Mouse (Mus musculus): ENCODE data around the gene Cfdp1. TPM values are rescaled to one million over a fixed set of nuclear protein-coding genes. Genes with fewer than 3 reads are reported as not detected.

The Cfdp1 gene
- polyA plus RNA-seq, 1 experiment from 2014 or later, result 48.9 TPM

DNA sequence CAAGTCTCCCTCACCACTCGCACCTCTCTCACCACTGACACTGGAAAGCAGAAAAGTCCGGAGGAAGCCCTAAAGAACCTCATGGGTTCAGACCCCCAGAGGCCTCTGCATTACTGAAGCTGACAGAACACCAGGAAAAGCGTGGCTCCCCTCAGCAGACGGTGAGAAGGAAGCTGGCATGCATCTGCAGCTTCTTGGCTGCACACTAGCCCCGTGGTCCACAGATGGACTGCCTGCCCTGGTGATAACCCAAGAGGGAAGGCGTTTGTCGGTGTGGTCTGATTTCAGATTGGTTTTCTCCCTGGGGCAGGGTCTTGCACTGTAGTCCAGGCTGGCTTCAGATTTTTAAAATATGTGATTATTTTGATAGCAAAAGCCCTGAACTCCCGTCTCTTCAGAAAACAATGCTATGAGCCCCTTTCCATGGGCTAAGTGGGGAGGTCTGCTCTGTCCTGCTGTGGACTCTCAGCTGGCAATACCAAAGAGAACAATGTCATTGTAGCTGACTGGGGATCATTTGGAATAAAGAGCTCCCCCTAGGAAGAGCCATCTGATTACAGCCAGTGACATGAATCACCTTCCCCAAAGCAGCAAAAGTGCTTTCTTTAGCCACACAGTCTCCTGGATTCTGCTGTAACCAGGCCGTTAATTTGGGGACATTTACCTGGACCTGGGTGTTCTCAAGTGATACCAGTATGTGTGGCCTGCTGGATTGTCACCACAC is 71.3 kb downstream of the Cfdp1 start:
- H3K4me2 ChIP-seq (ENCODE audit: low read depth, low read length), result no peak overlapping the region
- H3K4me3 ChIP-seq (ENCODE audit: low read depth, low read length), result no peak overlapping the region
- H3K27ac ChIP-seq (ENCODE audit: low read depth), result no peak overlapping the region
- 77% methylated on average over 9 of the region's 9 CpGs for WGBS (ENCODE audit: insufficient replicate concordance)
- DNase-seq (no peak), ATAC-seq (no peak)
- H3K9ac ChIP-seq (replicated peaks), result no peak overlapping the region
- peaks cover 23% of the 10 kb centered on the region for H3K4me1 ChIP-seq (ENCODE audit: insufficient read depth)
- no peaks in the 10 kb centered on the region for H3K9me3 ChIP-seq (ENCODE audit: low read length)
- H3K27me3 ChIP-seq (ENCODE audit: insufficient read depth, low read length), result no peaks in the 10 kb centered on the region
- H3K36me3 ChIP-seq (replicated peaks; ENCODE audit: insufficient read depth, low read length), result no peaks in the 10 kb centered on the region
- no peak for TF ChIP-seq EP300 (IDR thresholded peaks at IDR 0.05; ENCODE audit: low read depth)
- 0 out of 2 replicates have a peak, but pooled peaks have one; percentile 12 for TF ChIP-seq CTCF (IDR thresholded peaks at IDR 0.05; ENCODE audit: low read depth)

DNA sequence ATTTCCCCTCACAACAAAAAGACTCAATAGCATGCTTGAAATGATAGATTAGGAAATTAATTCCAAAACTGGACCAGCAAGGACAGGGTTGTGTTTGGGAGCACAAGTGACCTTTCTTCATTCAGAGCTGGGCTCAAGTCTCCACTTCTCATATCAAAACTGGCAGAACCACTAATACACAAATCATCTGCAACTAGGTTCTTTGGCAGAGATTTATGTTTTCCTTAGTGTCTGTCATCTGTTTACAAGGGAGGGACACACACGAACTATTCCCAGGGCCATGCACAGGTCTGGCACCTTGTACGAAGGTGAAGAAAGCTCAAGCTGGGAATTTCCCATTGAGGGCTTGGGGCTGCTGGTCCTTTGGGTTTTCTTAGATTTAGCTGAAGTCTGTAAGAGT is 71.9 kb downstream of the Cfdp1 start:
- no peak overlapping the region for H3K4me2 ChIP-seq (ENCODE audit: low read depth, low read length)
- H3K9me3 ChIP-seq (ENCODE audit: low read length), result no peaks in the 10 kb centered on the region
- H3K9ac ChIP-seq (replicated peaks), result no peak overlapping the region
- H3K27ac ChIP-seq (ENCODE audit: low read depth), result no peak overlapping the region
- DNase-seq (no peak), ATAC-seq (no peak)
- WGBS (ENCODE audit: insufficient replicate concordance), result 70% methylated on average over 2 of the region's 2 CpGs
- peaks cover 23% of the 10 kb centered on the region for H3K4me1 ChIP-seq (ENCODE audit: insufficient read depth)
- no peak overlapping the region for H3K4me3 ChIP-seq (ENCODE audit: low read depth, low read length)
- no peaks in the 10 kb centered on the region for H3K36me3 ChIP-seq (replicated peaks; ENCODE audit: insufficient read depth, low read length)
- no peak for TF ChIP-seq CTCF (IDR thresholded peaks at IDR 0.05; ENCODE audit: low read depth)
- no peak for TF ChIP-seq EP300 (IDR thresholded peaks at IDR 0.05; ENCODE audit: low read depth)
- no peaks in the 10 kb centered on the region for H3K27me3 ChIP-seq (ENCODE audit: insufficient read depth, low read length)

DNA sequence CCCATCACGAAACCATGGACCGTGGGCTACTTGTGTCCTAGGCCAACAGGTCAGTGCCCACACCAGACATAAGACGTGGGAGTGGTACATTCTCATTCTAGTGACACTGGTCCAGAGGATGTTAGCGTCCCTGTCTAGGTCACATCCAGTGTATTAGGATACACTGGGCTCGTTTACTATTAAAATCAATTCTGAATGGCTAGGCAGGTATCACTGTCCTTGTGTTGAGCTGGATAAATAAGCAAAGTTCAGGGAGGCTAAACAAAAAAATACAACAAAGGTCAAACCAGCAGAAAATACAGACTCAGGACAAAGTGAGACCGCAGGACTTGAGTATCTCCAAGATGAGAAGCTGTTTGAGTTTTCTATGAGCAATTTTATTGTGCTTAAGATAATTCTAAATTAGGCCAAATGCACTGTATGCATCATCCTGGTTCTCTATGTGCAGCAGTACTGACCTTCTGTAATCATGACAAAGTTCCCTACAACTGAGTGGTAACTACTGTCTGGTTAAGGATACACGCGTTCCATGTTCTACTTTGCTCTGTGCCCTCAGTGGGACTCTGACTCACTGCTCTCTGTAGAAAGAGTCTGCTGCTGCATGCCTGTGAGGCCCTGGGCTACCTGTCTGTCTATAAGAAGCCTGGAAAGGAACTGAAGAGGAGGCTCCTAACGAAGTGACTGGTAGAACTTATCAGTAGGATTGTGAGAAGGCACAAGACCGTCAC is 73.2 kb downstream of the Cfdp1 start:
- ATAC-seq (peak; percentile 57), DNase-seq (no peak)
- peak overlapping the region; percentile 76 for H3K27ac ChIP-seq (ENCODE audit: low read depth)
- no peaks in the 10 kb centered on the region for H3K9me3 ChIP-seq (ENCODE audit: low read length)
- H3K4me2 ChIP-seq (ENCODE audit: low read depth, low read length), result no peak overlapping the region
- no peaks in the 10 kb centered on the region for H3K27me3 ChIP-seq (ENCODE audit: insufficient read depth, low read length)
- TF ChIP-seq EP300 (IDR thresholded peaks at IDR 0.05; ENCODE audit: low read depth) (no peak), CTCF (IDR thresholded peaks at IDR 0.05; ENCODE audit: low read depth) (no peak)
- no peak overlapping the region for H3K4me3 ChIP-seq (ENCODE audit: low read depth, low read length)
- H3K9ac ChIP-seq (replicated peaks), result no peak overlapping the region
- no peaks in the 10 kb centered on the region for H3K36me3 ChIP-seq (replicated peaks; ENCODE audit: insufficient read depth, low read length)
- peaks cover 23% of the 10 kb centered on the region for H3K4me1 ChIP-seq (ENCODE audit: insufficient read depth)
- 77% methylated on average over 10 of the region's 10 CpGs for WGBS (ENCODE audit: insufficient replicate concordance)

DNA sequence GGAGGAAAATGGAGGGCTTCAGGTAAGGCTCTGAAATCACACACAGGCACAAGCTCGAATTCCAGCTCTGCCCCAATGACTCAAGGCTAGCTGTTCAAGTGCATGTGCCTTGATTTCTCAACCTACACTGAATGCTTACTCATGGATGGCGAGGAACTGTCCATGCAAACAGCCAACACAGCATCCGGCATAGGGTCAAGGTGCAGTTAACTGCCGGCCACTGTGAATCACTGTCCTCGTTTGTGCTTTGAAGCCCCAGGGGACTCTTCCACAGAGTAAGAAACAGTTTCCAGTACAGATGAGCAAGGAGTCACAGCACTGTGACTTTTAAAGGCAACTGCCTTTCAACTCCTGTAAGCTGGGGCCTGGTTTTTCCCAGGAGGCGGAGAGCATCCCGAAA is 74.4 kb downstream of the Cfdp1 start:
- ATAC-seq (peak; percentile 92), DNase-seq (peak; percentile 49)
- Histone ChIP-seq H3K9ac (replicated peaks) (no peak overlapping the region), H3K4me3 (ENCODE audit: low read depth, low read length) (no peak overlapping the region), H3K27ac (ENCODE audit: low read depth) (peak overlapping the region; percentile 76), H3K36me3 (replicated peaks; ENCODE audit: insufficient read depth, low read length) (peaks cover 3% of the 10 kb centered on the region; the same call in 1 of the 2 replicates), H3K9me3 (ENCODE audit: low read length) (no peaks in the 10 kb centered on the region), H3K4me1 (ENCODE audit: insufficient read depth) (peaks cover 23% of the 10 kb centered on the region), H3K4me2 (ENCODE audit: low read depth, low read length) (no peak overlapping the region), H3K27me3 (ENCODE audit: insufficient read depth, low read length) (no peaks in the 10 kb centered on the region)
- TF ChIP-seq CTCF (IDR thresholded peaks at IDR 0.05; ENCODE audit: low read depth) (no peak), EP300 (IDR thresholded peaks at IDR 0.05; ENCODE audit: low read depth) (no peak)
- WGBS (ENCODE audit: insufficient replicate concordance), result 60% methylated on average over 7 of the region's 7 CpGs

DNA sequence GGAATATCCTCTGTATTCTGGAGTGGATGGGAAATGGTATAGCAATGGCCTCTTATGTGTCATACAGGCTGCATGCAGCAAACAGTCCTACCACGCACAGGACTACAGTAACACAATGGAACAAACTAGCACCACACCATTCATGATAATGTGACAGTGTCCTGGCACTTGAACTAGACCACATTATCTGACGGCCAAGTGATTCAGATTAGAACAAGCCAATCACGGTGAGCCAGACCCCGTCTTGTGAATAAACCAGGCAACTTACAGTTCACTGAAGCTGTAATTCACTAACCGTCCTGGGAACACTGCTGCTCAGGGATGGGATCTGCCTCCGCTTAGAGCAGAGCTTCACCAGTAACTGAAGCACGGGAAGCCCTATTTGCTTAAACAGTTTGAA is 75.3 kb downstream of the Cfdp1 start:
- peak overlapping the region; percentile 76; the same call in 1 of the 2 replicates for H3K27ac ChIP-seq (ENCODE audit: low read depth)
- no peak for DNase-seq
- ATAC-seq, result no peak
- no peak overlapping the region for H3K4me3 ChIP-seq (ENCODE audit: low read depth, low read length)
- no peak for TF ChIP-seq EP300 (IDR thresholded peaks at IDR 0.05; ENCODE audit: low read depth)
- no peak for TF ChIP-seq CTCF (IDR thresholded peaks at IDR 0.05; ENCODE audit: low read depth)
- H3K9me3 ChIP-seq (ENCODE audit: low read length), result no peaks in the 10 kb centered on the region
- H3K27me3 ChIP-seq (ENCODE audit: insufficient read depth, low read length), result no peaks in the 10 kb centered on the region
- H3K36me3 ChIP-seq (replicated peaks; ENCODE audit: insufficient read depth, low read length), result peaks cover 4% of the 10 kb centered on the region; the same call in 1 of the 2 replicates
- H3K4me1 ChIP-seq (ENCODE audit: insufficient read depth), result peaks cover 23% of the 10 kb centered on the region
- H3K9ac ChIP-seq (replicated peaks), result no peak overlapping the region
- no peak overlapping the region for H3K4me2 ChIP-seq (ENCODE audit: low read depth, low read length)
- WGBS (ENCODE audit: insufficient replicate concordance), result 80% methylated on average over 7 of the region's 7 CpGs

DNA sequence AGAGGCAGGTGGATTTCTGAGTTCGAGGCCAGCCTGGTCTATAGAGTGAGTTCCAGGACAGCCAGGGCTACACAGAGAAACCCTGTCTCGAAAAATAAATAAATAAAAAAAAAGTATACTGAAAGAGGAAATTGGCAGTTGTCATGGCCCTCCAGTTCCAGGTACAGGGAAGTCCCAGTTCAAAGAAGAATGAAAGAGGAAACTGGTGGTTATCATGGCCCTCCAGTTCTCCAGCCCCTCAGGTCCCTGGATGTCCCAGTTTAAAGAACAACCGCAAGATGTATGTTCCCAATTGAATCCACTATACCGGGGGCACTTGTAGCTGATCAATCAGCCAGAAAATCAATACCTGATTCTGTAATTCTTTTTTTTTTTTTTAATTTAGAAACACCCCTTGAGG is 77.6 kb downstream of the Cfdp1 start:
- H3K36me3 ChIP-seq (replicated peaks; ENCODE audit: insufficient read depth, low read length), result peaks cover 7% of the 10 kb centered on the region; the same call in 1 of the 2 replicates
- no peaks in the 10 kb centered on the region for H3K9me3 ChIP-seq (ENCODE audit: low read length)
- H3K9ac ChIP-seq (replicated peaks), result no peak overlapping the region
- no peaks in the 10 kb centered on the region for H3K27me3 ChIP-seq (ENCODE audit: insufficient read depth, low read length)
- H3K4me3 ChIP-seq (ENCODE audit: low read depth, low read length), result no peak overlapping the region
- peaks cover 15% of the 10 kb centered on the region for H3K4me1 ChIP-seq (ENCODE audit: insufficient read depth)
- 78% methylated on average over 4 of the region's 4 CpGs for WGBS (ENCODE audit: insufficient replicate concordance)
- no peak overlapping the region for H3K27ac ChIP-seq (ENCODE audit: low read depth)
- ATAC-seq (no peak), DNase-seq (no peak)
- TF ChIP-seq EP300 (IDR thresholded peaks at IDR 0.05; ENCODE audit: low read depth) (no peak), CTCF (IDR thresholded peaks at IDR 0.05; ENCODE audit: low read depth) (no peak)
- no peak overlapping the region for H3K4me2 ChIP-seq (ENCODE audit: low read depth, low read length)

Data from liver, postnatal 0 days (tissue).